Comparison of ENCODE assay signal across 8 mouse cellular contexts in the genomic region with DNA sequence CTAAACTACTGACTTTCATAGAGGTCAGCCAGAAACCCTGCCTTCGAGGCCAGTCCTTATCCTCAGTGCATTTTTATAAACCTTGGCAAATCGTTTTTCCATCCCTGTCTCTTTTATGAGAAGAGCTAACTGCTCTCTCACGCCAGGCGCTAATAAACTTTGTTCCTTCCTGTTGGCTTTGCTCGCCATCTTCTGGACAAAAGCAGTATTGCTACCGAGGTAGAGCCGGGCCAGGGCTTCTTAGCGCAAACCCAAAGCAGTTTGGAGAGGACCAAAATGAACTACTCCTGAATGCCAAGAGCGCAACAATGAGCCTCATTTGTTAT. TPM values are rescaled to one million over a fixed set of nuclear protein-coding genes. Genes with fewer than 3 reads are reported as not detected.
A peak's percentile ranks its signal among the peaks of the same experiment; 100 is the strongest.
DNase-seq lines count a peak whose midpoint lies in the region; ATAC-seq and TF ChIP-seq lines count a peak whose summit lies in the region.

No protein-coding gene starts in this region.

- peak overlapping the region; percentile 2; the same call in 1 of the 2 replicates for H3K4me2 ChIP-seq in heart, embryonic 16.5 days (ENCODE audit: low read depth, low read length)

- no peak for ATAC-seq in heart, embryonic 16.5 days (replicated peaks; ENCODE audit: extremely low read depth, insufficient read depth, low FRiP score)

- H3K9me3 ChIP-seq in forebrain, embryonic 10.5 days, result no peaks in the 10 kb centered on the region
- no peaks in the 10 kb centered on the region for H3K9me3 ChIP-seq in heart, embryonic 16.5 days (replicated peaks; ENCODE audit: control insufficient read depth, low read length)

- H3K9ac ChIP-seq in heart, embryonic 16.5 days (ENCODE audit: low read length), result no peak overlapping the region

- peak; percentile 60 to 71 for DNase-seq in CD8-positive naive resting alpha-beta T cell, adult 2 months (ENCODE audit: low read depth in 2 of 2, low spot score in 2 of 2)
- DNase-seq in brain, embryonic 14.5 days (ENCODE audit: low read depth), result peak; percentile 92
- peak; percentile 79 for DNase-seq in forebrain, embryonic 10.5 days (ENCODE audit: extremely low spot score, low spot score)
- peak; percentile 79 to 93 for DNase-seq in kidney, postnatal 25 days
- peak; percentile 78 for DNase-seq in lung, adult 2 months
- DNase-seq in thymus, postnatal 0 days (ENCODE audit: low spot score), result peak; percentile 82

- peaks cover 30% of the 10 kb centered on the region for H3K27me3 ChIP-seq in forebrain, embryonic 10.5 days (ENCODE audit: poor library complexity, severe bottlenecking)
- no peaks in the 10 kb centered on the region for H3K27me3 ChIP-seq in heart, embryonic 16.5 days (ENCODE audit: control insufficient read depth, insufficient read depth, low read length)

- WGBS in forebrain, embryonic 10.5 days, result 4% methylated on average over 9 of the region's 9 CpGs
- WGBS in heart, embryonic 16.5 days, result 2% methylated on average over 9 of the region's 9 CpGs
- WGBS in lung, adult 2 months, result 2% methylated on average over 9 of the region's 9 CpGs
- under 1% methylated on average over 9 of the region's 9 CpGs for WGBS in olfactory bulb, adult 2 months

- no peak for TF ChIP-seq POLR2A in brain, embryonic 14.5 days (IDR thresholded peaks at IDR 0.05; ENCODE audit: borderline replicate concordance, extremely low read depth, insufficient read depth, insufficient read length, poor library complexity, severe bottlenecking)
- no peak for TF ChIP-seq POLR2A in lung, adult 2 months (IDR thresholded peaks at IDR 0.05; ENCODE audit: borderline replicate concordance, extremely low read depth, low read depth, low read length)
- TF ChIP-seq POLR2A in olfactory bulb, adult 2 months (IDR thresholded peaks at IDR 0.05; ENCODE audit: insufficient read depth, low read depth, low read length), result no peak

- no peaks in the 10 kb centered on the region for H3K36me3 ChIP-seq in forebrain, embryonic 10.5 days (replicated peaks)
- no peaks in the 10 kb centered on the region for H3K36me3 ChIP-seq in heart, embryonic 16.5 days (ENCODE audit: control insufficient read depth, insufficient read depth)

- peak overlapping the region; percentile 45 for H3K27ac ChIP-seq in forebrain, embryonic 10.5 days
- no peak overlapping the region for H3K27ac ChIP-seq in heart, embryonic 16.5 days (ENCODE audit: low read length)
- peak overlapping the region; percentile 23; the same call in 1 of the 2 replicates for H3K27ac ChIP-seq in olfactory bulb, adult 2 months (ENCODE audit: insufficient read depth, low read depth, low read length)

- H3K4me1 ChIP-seq in forebrain, embryonic 10.5 days, result peaks cover 25% of the 10 kb centered on the region
- H3K4me1 ChIP-seq in heart, embryonic 16.5 days (ENCODE audit: control insufficient read depth, insufficient read depth, low read length), result peaks cover 14% of the 10 kb centered on the region
- H3K4me1 ChIP-seq in lung, adult 2 months (ENCODE audit: control insufficient read depth, insufficient read depth, low read length), result peaks cover 22% of the 10 kb centered on the region
- peaks cover 25% of the 10 kb centered on the region for H3K4me1 ChIP-seq in olfactory bulb, adult 2 months (ENCODE audit: control insufficient read depth, insufficient read depth, low read length)

- no peak overlapping the region for H3K4me3 ChIP-seq in forebrain, embryonic 10.5 days
- no peak overlapping the region for H3K4me3 ChIP-seq in heart, embryonic 16.5 days (ENCODE audit: low read length)
- H3K4me3 ChIP-seq in lung, adult 2 months (replicated peaks; ENCODE audit: extremely low read depth, low read depth, low read length), result no peak overlapping the region
- no peak overlapping the region for H3K4me3 ChIP-seq in olfactory bulb, adult 2 months (ENCODE audit: insufficient read depth, low read depth, low read length)

- TF ChIP-seq CTCF in brain, embryonic 14.5 days (IDR thresholded peaks at IDR 0.05; ENCODE audit: borderline replicate concordance, extremely low read depth, insufficient read depth, insufficient read length), result peak; percentile 92
- peak; percentile 81 for TF ChIP-seq CTCF in lung, adult 2 months (IDR thresholded peaks at IDR 0.05; ENCODE audit: insufficient read depth, low read length)
- TF ChIP-seq CTCF in olfactory bulb, adult 2 months (IDR thresholded peaks at IDR 0.05; ENCODE audit: insufficient read depth, low read depth, low read length), result 0 out of 2 replicates have a peak, but pooled peaks have one; percentile 32

RNA-seq across cellular contexts. Expression of gene Tmem247, which starts 11.0 kb away (rescaled TPM):
- polyA plus RNA-seq in brain, embryonic 14.5 days (2012; rRNA removed), result not detected in 2 replicates
- polyA plus RNA-seq in forebrain, embryonic 10.5 days (2016; fragmentation: Nextera tagmentation; extraction: Ambion mirVana), result not detected in 2 replicates
- polyA plus RNA-seq in heart, embryonic 16.5 days (2015; fragmentation: Nextera tagmentation; extraction: Ambion mirVana), result not detected in 2 replicates
- not detected in 2 replicates for polyA plus RNA-seq in lung, adult 2 months (2012; rRNA removed)
- not detected in 2 replicates for polyA plus RNA-seq in olfactory bulb, adult 2 months (2012; ENCODE audit: insufficient read depth, insufficient read length, low replicate concordance, missing spikeins)
- polyA plus RNA-seq in thymus, postnatal 0 days (2015; fragmentation: Nextera tagmentation; extraction: Ambion mirVana), result not detected in 2 replicates

RNA-seq across cellular contexts. Expression of gene Atp6v1e2, which starts 41.6 kb away (rescaled TPM):
- not detected in 2 replicates for polyA plus RNA-seq in brain, embryonic 14.5 days (2012; rRNA removed)
- not detected in 2 replicates for polyA plus RNA-seq in forebrain, embryonic 10.5 days (2016; fragmentation: Nextera tagmentation; extraction: Ambion mirVana)
- not detected in 2 replicates for polyA plus RNA-seq in heart, embryonic 16.5 days (2015; fragmentation: Nextera tagmentation; extraction: Ambion mirVana)
- not detected in 2 replicates for polyA plus RNA-seq in lung, adult 2 months (2012; rRNA removed)
- polyA plus RNA-seq in olfactory bulb, adult 2 months (2012; ENCODE audit: insufficient read depth, insufficient read length, low replicate concordance, missing spikeins), result not detected in 2 replicates
- not detected in 2 replicates for polyA plus RNA-seq in thymus, postnatal 0 days (2015; fragmentation: Nextera tagmentation; extraction: Ambion mirVana)

RNA-seq across cellular contexts. Expression of gene Rhoq, which starts 56.8 kb away (rescaled TPM):
- 15.6 and 19.3 TPM in 2 replicates for polyA plus RNA-seq in brain, embryonic 14.5 days (2012; rRNA removed)
- 8.1 and 8.2 TPM in 2 replicates for polyA plus RNA-seq in forebrain, embryonic 10.5 days (2016; fragmentation: Nextera tagmentation; extraction: Ambion mirVana)
- polyA plus RNA-seq in heart, embryonic 16.5 days (2015; fragmentation: Nextera tagmentation; extraction: Ambion mirVana), result 19.9 and 20.4 TPM in 2 replicates
- 25.0 and 28.3 TPM in 2 replicates for polyA plus RNA-seq in lung, adult 2 months (2012; rRNA removed)
- not detected in 2 replicates for polyA plus RNA-seq in olfactory bulb, adult 2 months (2012; ENCODE audit: insufficient read depth, insufficient read length, low replicate concordance, missing spikeins)
- polyA plus RNA-seq in thymus, postnatal 0 days (2015; fragmentation: Nextera tagmentation; extraction: Ambion mirVana), result 3.1 and 3.8 TPM in 2 replicates

Comparison
In these comparisons a context has a peak if more than half of its experiments do, and no peak if none do; other contexts are left out.
1. CTCF ChIP-seq: peak in every context shown above with its lines; median percentile 92 in brain, embryonic 14.5 days; 81 in lung, adult 2 months; 32 in olfactory bulb, adult 2 months.